Mouse (Mus musculus) stomach, embryonic 16.5 days (tissue): Measurements from ENCODE around the gene Sash1. TPM values are rescaled to one million over a fixed set of nuclear protein-coding genes. Genes with fewer than 3 reads are reported as not detected.

Experiments
- ATAC-seq: fragments of 200-750 bp; cut with Nextera tagmentation; 2 replicates; pipeline ENCODE4 v1.8.0; 2017; ENCODE audit warnings: moderate number of reproducible peaks, moderate TSS enrichment; ENCODE audit not compliant: insufficient read depth, low FRiP score
- H3K27ac ChIP-seq: fragments of 300-500 bp; sonication (generic); 2 replicates; pipeline ENCODE4 v1.5.1; 2014; ENCODE audit warnings: low read length
- H3K27me3 ChIP-seq: fragments of 300-500 bp; sonication (generic); 2 replicates; pipeline ENCODE4 v1.6.1; 2014; ENCODE audit warnings: low read length, control low read depth, mixed read lengths; ENCODE audit not compliant: control insufficient read depth, insufficient read depth
- H3K36me3 ChIP-seq: fragments of 300-500 bp; sonication (generic); 2 replicates; pipeline ENCODE4 v1.6.1; 2014; ENCODE audit warnings: low read length; ENCODE audit not compliant: control insufficient read depth, insufficient read depth
- H3K4me1 ChIP-seq: fragments of 300-500 bp; sonication (generic); 2 replicates; pipeline ENCODE4 v1.6.1; 2014; ENCODE audit warnings: low read length, control low read depth, mixed read lengths; ENCODE audit not compliant: control insufficient read depth, insufficient read depth
- H3K4me2 ChIP-seq: fragments of 300-500 bp; sonication (generic); 2 replicates; pipeline ENCODE4 v1.6.1; 2014; ENCODE audit warnings: low read depth, low read length, mixed read lengths
- H3K4me3 ChIP-seq: fragments of 300-500 bp; sonication (generic); replicated peaks from 2 replicates; pipeline ENCODE4 v1.5.1; 2014; ENCODE audit warnings: mild to moderate bottlenecking, low read length
- H3K9ac ChIP-seq: fragments of 300-500 bp; sonication (generic); 2 replicates; pipeline ENCODE4 v1.6.1; 2014; ENCODE audit warnings: low read length
- H3K9me3 ChIP-seq: fragments of 300-500 bp; sonication (generic); replicated peaks from 2 replicates; pipeline ENCODE4 v1.6.1; 2016; ENCODE audit warnings: low read length, control low read depth; ENCODE audit not compliant: control insufficient read depth
- WGBS: fragments of 180-500 bp; shearing (Covaris S2); extraction: QIAGEN DNeasy Blood & Tissue Kit; methylation state at CpG from one replicate; pipeline ENCODE4 v1.1.7; 2014; 5-methylcytosine and 5-hydroxymethylcytosine counted together
- polyA plus RNA-seq: library from polyadenylated mRNA; unstranded; fragments of >200 nt; fragmentation: Nextera tagmentation; extraction: Ambion mirVana; gene quantifications from 2 replicates; pipeline ENCODE4 v1.2.1, GENCODE M21; 2015

Sash1 gene
- polyA plus RNA-seq: 2.9 and 3.4 TPM in 2 replicates

- ATAC-seq: peak; percentile 91
- no peaks in the 10 kb centered on the region for H3K27me3 ChIP-seq
- H3K4me2 ChIP-seq: peak within 1 kb of the TSS; percentile 77
- H3K36me3 ChIP-seq: no peaks in the 10 kb centered on the region
- peaks cover 15% of the 10 kb centered on the region for H3K4me1 ChIP-seq
- peak within 1 kb of the TSS; percentile 90 for H3K9ac ChIP-seq
- H3K27ac ChIP-seq: peak within 1 kb of the TSS; percentile 93
- under 1% methylated on average over 80 of the region's 80 CpGs for WGBS
- peak within 1 kb of the TSS; percentile 85 for H3K4me3 ChIP-seq
- no peaks in the 10 kb centered on the region for H3K9me3 ChIP-seq
Measured at GRCm38 (mm10) chr10:8885630-8886527, at the start of gene Sash1. Gene Sash1, minus strand, starts transcription at chr10:8886070.

GRCm38 (mm10) chr10:8935601-8936000, 49.7 kb upstream of the Sash1 start:
- peaks cover 5% of the 10 kb centered on the region for H3K4me1 ChIP-seq
- no peak overlapping the region for H3K4me3 ChIP-seq
- H3K9me3 ChIP-seq: no peaks in the 10 kb centered on the region
- no peak overlapping the region for H3K27ac ChIP-seq
- no peak for ATAC-seq
- H3K9ac ChIP-seq: no peak overlapping the region
- no peaks in the 10 kb centered on the region for H3K36me3 ChIP-seq
- WGBS: 56% methylated on average over 4 of the region's 4 CpGs
- no peaks in the 10 kb centered on the region for H3K27me3 ChIP-seq
- no peak overlapping the region for H3K4me2 ChIP-seq

GRCm38 (mm10) chr10:8933451-8934372, 47.8 kb upstream of the Sash1 start:
- H3K36me3 ChIP-seq: no peaks in the 10 kb centered on the region
- no peaks in the 10 kb centered on the region for H3K9me3 ChIP-seq
- no peak overlapping the region for H3K4me3 ChIP-seq
- H3K27me3 ChIP-seq: no peaks in the 10 kb centered on the region
- no peak overlapping the region for H3K9ac ChIP-seq
- no peak for ATAC-seq
- no peak overlapping the region for H3K4me2 ChIP-seq
- no peak overlapping the region for H3K27ac ChIP-seq
- WGBS: 79% methylated on average over 10 of the region's 10 CpGs
- peaks cover 5% of the 10 kb centered on the region for H3K4me1 ChIP-seq

- Histone ChIP-seq H3K9me3 (no peaks in the 10 kb centered on the region), H3K4me2 (no peak overlapping the region), H3K4me1 (peaks cover 5% of the 10 kb centered on the region), H3K27ac (no peak overlapping the region), H3K9ac (no peak overlapping the region), H3K36me3 (no peaks in the 10 kb centered on the region), H3K27me3 (no peaks in the 10 kb centered on the region), H3K4me3 (no peak overlapping the region)
- no peak for ATAC-seq
- 76% methylated on average over 8 of the region's 8 CpGs for WGBS
Measured at GRCm38 (mm10) chr10:8931548-8932240, 45.8 kb upstream of the Sash1 start.

- no peaks in the 10 kb centered on the region for H3K9me3 ChIP-seq
- peaks cover 5% of the 10 kb centered on the region for H3K4me1 ChIP-seq
- H3K4me2 ChIP-seq: no peak overlapping the region
- no peak overlapping the region for H3K27ac ChIP-seq
- H3K9ac ChIP-seq: no peak overlapping the region
- H3K27me3 ChIP-seq: no peaks in the 10 kb centered on the region
- no peak for ATAC-seq
- H3K4me3 ChIP-seq: no peak overlapping the region
- no peaks in the 10 kb centered on the region for H3K36me3 ChIP-seq
Measured at GRCm38 (mm10) chr10:8930672-8931071, 44.8 kb upstream of the Sash1 start.

GRCm38 (mm10) chr10:8928775-8929647, 43.1 kb upstream of the Sash1 start:
- H3K4me2 ChIP-seq: 0 out of 2 replicates have a peak overlapping the region, but pooled peaks have one; percentile 2
- H3K4me1 ChIP-seq: peaks cover 5% of the 10 kb centered on the region
- no peaks in the 10 kb centered on the region for H3K36me3 ChIP-seq
- no peak overlapping the region for H3K27ac ChIP-seq
- no peaks in the 10 kb centered on the region for H3K9me3 ChIP-seq
- no peaks in the 10 kb centered on the region for H3K27me3 ChIP-seq
- H3K9ac ChIP-seq: no peak overlapping the region
- H3K4me3 ChIP-seq: no peak overlapping the region
- 55% methylated on average over 10 of the region's 10 CpGs for WGBS
- no peak for ATAC-seq

GRCm38 (mm10) chr10:8928261-8928660, 42.4 kb upstream of the Sash1 start:
- Histone ChIP-seq H3K4me3 (no peak overlapping the region), H3K27ac (no peak overlapping the region), H3K9me3 (no peaks in the 10 kb centered on the region), H3K36me3 (no peaks in the 10 kb centered on the region), H3K27me3 (no peaks in the 10 kb centered on the region), H3K9ac (no peak overlapping the region), H3K4me2 (no peak overlapping the region), H3K4me1 (peaks cover 5% of the 10 kb centered on the region; the same call in 1 of the 2 replicates)
- no peak for ATAC-seq

GRCm38 (mm10) chr10:8926906-8927305, 41.0 kb upstream of the Sash1 start:
- Histone ChIP-seq H3K4me2 (no peak overlapping the region), H3K9ac (no peak overlapping the region), H3K4me3 (no peak overlapping the region), H3K4me1 (no peaks in the 10 kb centered on the region), H3K9me3 (no peaks in the 10 kb centered on the region), H3K27me3 (no peaks in the 10 kb centered on the region), H3K36me3 (no peaks in the 10 kb centered on the region), H3K27ac (no peak overlapping the region)
- ATAC-seq: no peak
- 91% methylated on average over 3 of the region's 3 CpGs for WGBS
